Mouse (Mus musculus): ENCODE data around the gene Gm45618.
"Not testable (repeated sequence)": the region's sequence is repeated elsewhere in the genome, so short reads cannot be mapped to it uniquely, and the experiment has no call there.

Gm45618 gene

GRCm38 (mm10) chr7:142120629-142121028 lies at the start of gene Gm45618:
Gene Gm45618 (minus strand): TSS chr7:142120729.
- DNase-seq (ENCODE audit: low read depth, low spot score), result not testable (repeated sequence)

- DNase-seq (ENCODE audit: low read depth, low spot score), result peak; percentile 14
Measured at GRCm38 (mm10) chr7:142169836-142170235, 49.3 kb upstream of the Gm45618 start.

- not testable (repeated sequence) for DNase-seq (ENCODE audit: low read depth, low spot score)
Measured at GRCm38 (mm10) chr7:142165639-142166038, 45.1 kb upstream of the Gm45618 start, which contains the start of gene Gm4553. Gene Gm4553 (minus strand): TSS chr7:142165739.

- no peak for DNase-seq (ENCODE audit: low read depth, low spot score)
Measured at GRCm38 (mm10) chr7:142159366-142159765, 38.8 kb upstream of the Gm45618 start.

- not testable (repeated sequence) for DNase-seq (ENCODE audit: low read depth, low spot score)
Measured at GRCm38 (mm10) chr7:142157013-142157412, 36.5 kb upstream of the Gm45618 start, which contains the start of gene Gm29735. Gene Gm29735 (minus strand): TSS chr7:142157113.

- no peak for DNase-seq (ENCODE audit: low read depth, low spot score)
Measured at GRCm38 (mm10) chr7:142155308-142155707, 34.8 kb upstream of the Gm45618 start.

- DNase-seq (ENCODE audit: low read depth, low spot score), result no peak
Measured at GRCm38 (mm10) chr7:142152191-142152590, 31.7 kb upstream of the Gm45618 start.

- no peak for DNase-seq (ENCODE audit: low read depth, low spot score)
Measured at GRCm38 (mm10) chr7:142148633-142149032, 28.1 kb upstream of the Gm45618 start.

GRCm38 (mm10) chr7:142146033-142146432 lies 25.5 kb upstream of the Gm45618 start:
- DNase-seq (ENCODE audit: low read depth, low spot score), result no peak

- no peak for DNase-seq (ENCODE audit: low read depth, low spot score)
Measured at GRCm38 (mm10) chr7:142145413-142145940, 24.9 kb upstream of the Gm45618 start.

- DNase-seq (ENCODE audit: low read depth, low spot score), result no peak
Measured at GRCm38 (mm10) chr7:142144507-142144906, 24.0 kb upstream of the Gm45618 start, which contains the start of gene Gm45337. Gene Gm45337 (minus strand): TSS chr7:142144607.

GRCm38 (mm10) chr7:142143506-142144010 lies 23.0 kb upstream of the Gm45618 start:
- DNase-seq (ENCODE audit: low read depth, low spot score), result not testable (repeated sequence)

- no peak for DNase-seq (ENCODE audit: low read depth, low spot score)
Measured at GRCm38 (mm10) chr7:142140696-142141095, 20.2 kb upstream of the Gm45618 start.

GRCm38 (mm10) chr7:142135934-142136333 lies 15.4 kb upstream of the Gm45618 start, which contains the start of gene Gm39115:
Gene Gm39115 (minus strand): TSS chr7:142136034.
- DNase-seq (ENCODE audit: low read depth, low spot score), result not testable (repeated sequence)

GRCm38 (mm10) chr7:142134206-142134995 lies 13.9 kb upstream of the Gm45618 start:
- no peak for DNase-seq (ENCODE audit: low read depth, low spot score)

GRCm38 (mm10) chr7:142128843-142129242 lies 8.3 kb upstream of the Gm45618 start:
- no peak for DNase-seq (ENCODE audit: low read depth, low spot score)

- DNase-seq (ENCODE audit: low read depth, low spot score), result no peak
Measured at GRCm38 (mm10) chr7:142119632-142120031, 897 bp downstream of the Gm45618 start.

GRCm38 (mm10) chr7:142104747-142105146 lies 15.8 kb downstream of the Gm45618 start:
- no peak for DNase-seq (ENCODE audit: low read depth, low spot score)

- DNase-seq (ENCODE audit: low read depth, low spot score), result no peak
Measured at GRCm38 (mm10) chr7:142097776-142098175, 22.8 kb downstream of the Gm45618 start.

GRCm38 (mm10) chr7:142096701-142097100 lies 23.8 kb downstream of the Gm45618 start:
- no peak for DNase-seq (ENCODE audit: low read depth, low spot score)

- peak; percentile 86 for DNase-seq (ENCODE audit: low read depth, low spot score)
Measured at GRCm38 (mm10) chr7:142095183-142095931, 25.2 kb downstream of the Gm45618 start, which contains the start of gene Dusp8. Gene Dusp8 (minus strand): TSS chr7:142095843.

All from brain, embryonic 18.5 days (tissue).